Mouse (Mus musculus): ENCODE results near the gene Zbtb45.

Zbtb45 gene

GRCm38 (mm10) chr7:12998851-12999250 is 11.0 kb downstream of the Zbtb45 start, which contains the start of gene Trim28:
Trim28 (plus strand) TSS chr7:12999114.
- no peak for DNase-seq (ENCODE audit: low read depth, low spot score)

GRCm38 (mm10) chr7:12998053-12998452 is 11.8 kb downstream of the Zbtb45 start, which contains the start of gene Slc27a5:
Slc27a5 (minus strand) TSS chr7:12998192.
- DNase-seq (ENCODE audit: low read depth, low spot score) = no peak

- no peak for DNase-seq (ENCODE audit: low read depth, low spot score)
Observed at GRCm38 (mm10) chr7:12997230-12997629, 12.6 kb downstream of the Zbtb45 start.

GRCm38 (mm10) chr7:12995862-12996261 is 14.0 kb downstream of the Zbtb45 start:
- no peak for DNase-seq (ENCODE audit: low read depth, low spot score)

GRCm38 (mm10) chr7:12993148-12993547 is 16.7 kb downstream of the Zbtb45 start:
- no peak for DNase-seq (ENCODE audit: low read depth, low spot score)

GRCm38 (mm10) chr7:12992222-12992621 is 17.6 kb downstream of the Zbtb45 start:
- DNase-seq (ENCODE audit: low read depth, low spot score) = peak; percentile 57

- no peak for DNase-seq (ENCODE audit: low read depth, low spot score)
Observed at GRCm38 (mm10) chr7:12987409-12988189, 22.2 kb downstream of the Zbtb45 start.

GRCm38 (mm10) chr7:12986906-12987305 is 22.9 kb downstream of the Zbtb45 start:
- DNase-seq (ENCODE audit: low read depth, low spot score) = peak; percentile 61

- DNase-seq (ENCODE audit: low read depth, low spot score) = no peak
Observed at GRCm38 (mm10) chr7:12985724-12986123, 24.1 kb downstream of the Zbtb45 start.

GRCm38 (mm10) chr7:12980291-12980690 is 29.5 kb downstream of the Zbtb45 start:
- peak; percentile 51 for DNase-seq (ENCODE audit: low read depth, low spot score)

GRCm38 (mm10) chr7:12979776-12980175 is 30.1 kb downstream of the Zbtb45 start:
- peak; percentile 48 for DNase-seq (ENCODE audit: low read depth, low spot score)

- DNase-seq (ENCODE audit: low read depth, low spot score) = no peak
Observed at GRCm38 (mm10) chr7:12978931-12979722, 30.7 kb downstream of the Zbtb45 start.

- DNase-seq (ENCODE audit: low read depth, low spot score) = peak; percentile 96
Observed at GRCm38 (mm10) chr7:12977682-12978389, 32.0 kb downstream of the Zbtb45 start, which contains the start of gene Zfp446. Zfp446 (plus strand) TSS chr7:12977848.

- peak; percentile 53 for DNase-seq (ENCODE audit: low read depth, low spot score)
Observed at GRCm38 (mm10) chr7:12970906-12971305, 38.9 kb downstream of the Zbtb45 start.

GRCm38 (mm10) chr7:12966104-12966845 is 43.6 kb downstream of the Zbtb45 start:
- peak; percentile 33 for DNase-seq (ENCODE audit: low read depth, low spot score)

GRCm38 (mm10) chr7:12965678-12966091 is 44.1 kb downstream of the Zbtb45 start, which contains the start of gene Zfp324:
Zfp324 (plus strand) TSS chr7:12965838.
- peak; percentile 90 for DNase-seq (ENCODE audit: low read depth, low spot score)

- DNase-seq (ENCODE audit: low read depth, low spot score) = peak; percentile 92
Observed at GRCm38 (mm10) chr7:12961511-12962141, 48.2 kb downstream of the Zbtb45 start.

- DNase-seq (ENCODE audit: low read depth, low spot score) = peak; percentile 76
Observed at GRCm38 (mm10) chr7:12959718-12960117, 50.1 kb downstream of the Zbtb45 start.

GRCm38 (mm10) chr7:12958948-12959347 is 50.9 kb downstream of the Zbtb45 start:
- no peak for DNase-seq (ENCODE audit: low read depth, low spot score)

- no peak for DNase-seq (ENCODE audit: low read depth, low spot score)
Observed at GRCm38 (mm10) chr7:12957511-12957910, 52.3 kb downstream of the Zbtb45 start.
